8 mouse cellular contexts compared by ENCODE assay signal in the genomic region with DNA sequence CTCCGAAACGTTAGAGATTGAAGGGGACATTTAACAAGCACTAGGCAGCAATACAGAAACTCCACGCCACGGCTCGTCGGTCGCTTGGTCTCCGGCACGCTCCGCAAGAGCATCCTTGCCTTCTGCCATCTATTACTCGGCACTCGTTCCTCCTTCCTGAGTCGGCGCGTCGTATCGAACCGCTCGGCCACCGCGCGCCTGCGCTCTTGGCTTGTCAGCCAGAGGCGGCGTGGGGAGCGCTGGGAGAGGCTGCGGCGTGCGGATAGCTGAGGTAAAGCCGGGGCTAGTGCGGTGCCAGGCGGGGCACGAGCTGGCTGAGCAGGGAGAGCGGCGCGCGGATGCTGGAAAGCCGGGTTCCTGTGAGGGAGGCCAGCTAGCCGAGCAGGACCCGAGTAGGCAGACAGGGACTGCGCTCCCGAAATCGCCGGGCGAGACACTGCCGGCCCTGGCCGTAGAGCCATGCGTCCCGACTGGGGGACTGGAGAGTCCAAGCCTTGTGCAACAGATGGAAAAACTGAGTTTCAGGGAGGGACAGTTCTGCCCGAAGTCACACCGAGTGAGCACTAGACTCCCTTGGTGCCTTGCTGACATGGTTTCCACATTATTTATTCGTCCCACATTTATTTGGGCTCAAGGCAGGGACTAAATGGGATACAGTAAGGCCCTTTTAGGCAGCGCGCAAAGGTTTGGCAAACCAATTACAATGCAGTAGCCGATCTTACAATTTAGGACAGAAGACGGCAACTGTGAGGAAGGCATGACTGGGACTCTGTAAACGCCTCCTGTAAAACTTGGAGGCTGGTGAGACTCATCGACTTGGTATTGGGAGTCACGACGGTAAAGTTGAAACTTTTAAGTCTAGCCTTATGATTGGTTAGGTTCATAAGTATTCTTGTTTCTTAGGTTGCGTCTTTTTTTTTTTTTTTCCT. TPM values are rescaled to one million over a fixed set of nuclear protein-coding genes. Genes with fewer than 3 reads are reported as not detected.
A peak's percentile ranks its signal among the peaks of the same experiment; 100 is the strongest.
DNase-seq lines count a peak whose midpoint lies in the region; ATAC-seq and TF ChIP-seq lines count a peak whose summit lies in the region.

A gene (plus strand): TSS at position 197 of the 929 bp plus-strand sequence.

- peak; percentile 95 for DNase-seq in CD4-positive, CD25-positive, alpha-beta regulatory T cell, adult 2 months (ENCODE audit: low read depth, low spot score)
- peak; percentile 76 for DNase-seq in fibroblast of lung, adult 2 months (ENCODE audit: low read depth)
- DNase-seq in kidney, postnatal 25 days, result peak; percentile 89 to 93
- peak; percentile 86 to 88 (median 87) for DNase-seq in liver, embryonic 14.5 days (ENCODE audit: low read depth in 3 of 3, low spot score in 3 of 3)
- peak; percentile 93 for DNase-seq in neural tube, embryonic 11.5 days (ENCODE audit: low spot score)
- peak; percentile 93 for DNase-seq in stomach, postnatal 0 days (ENCODE audit: low spot score)

- peak; percentile 91 for ATAC-seq in heart, embryonic 14.5 days (ENCODE audit: insufficient number of reproducible peaks, insufficient read depth, low FRiP score, low read depth)
- peak; percentile 99 for ATAC-seq in liver, embryonic 14.5 days (ENCODE audit: insufficient read depth)
- ATAC-seq in neural tube, embryonic 11.5 days (ENCODE audit: insufficient read depth, low FRiP score, low TSS enrichment), result peak; percentile 93
- peak; percentile 97 for ATAC-seq in stomach, postnatal 0 days (ENCODE audit: low FRiP score, low TSS enrichment)

- no peak for TF ChIP-seq EP300 in liver, embryonic 14.5 days (IDR thresholded peaks at IDR 0.05; ENCODE audit: low read depth)
- TF ChIP-seq EP300 in stomach, postnatal 0 days (optimal IDR thresholded peaks at IDR 0.05), result no peak

- peak within 1 kb of the TSS; percentile 56 for H3K27ac ChIP-seq in brown adipose tissue, adult 24 weeks (replicated peaks; ENCODE audit: low read depth, low read length)
- H3K27ac ChIP-seq in heart, embryonic 14.5 days (replicated peaks in 1 of 2; ENCODE audit: control insufficient read depth in 1 of 2, insufficient read depth in 1 of 2, low read depth in 2 of 2, low read length in 2 of 2), result no peak within 1 kb of the TSS; a peak in 1 of 4 replicates
- peak within 1 kb of the TSS; percentile 61 for H3K27ac ChIP-seq in liver, embryonic 14.5 days
- no peak within 1 kb of the TSS for H3K27ac ChIP-seq in neural tube, embryonic 11.5 days (ENCODE audit: low read depth, low read length)
- 0 out of 2 replicates have a peak within 1 kb of the TSS, but pooled peaks have one; percentile 24 for H3K27ac ChIP-seq in stomach, postnatal 0 days (replicated peaks)

- H3K9ac ChIP-seq in heart, embryonic 14.5 days (ENCODE audit: low read length), result peak within 1 kb of the TSS; percentile 89
- H3K9ac ChIP-seq in liver, embryonic 14.5 days (replicated peaks), result peak within 1 kb of the TSS; percentile 85
- H3K9ac ChIP-seq in neural tube, embryonic 11.5 days (ENCODE audit: low read length), result peak within 1 kb of the TSS; percentile 86
- H3K9ac ChIP-seq in stomach, postnatal 0 days (ENCODE audit: low read length), result peak within 1 kb of the TSS; percentile 82

- H3K27me3 ChIP-seq in heart, embryonic 14.5 days (ENCODE audit: control insufficient read depth, insufficient read depth, low read length), result no peaks in the 10 kb centered on the region
- no peaks in the 10 kb centered on the region for H3K27me3 ChIP-seq in liver, embryonic 14.5 days (ENCODE audit: control insufficient read depth, insufficient read depth, low read length)
- H3K27me3 ChIP-seq in neural tube, embryonic 11.5 days (ENCODE audit: control insufficient read depth, insufficient read depth, low read length), result no peaks in the 10 kb centered on the region
- H3K27me3 ChIP-seq in stomach, postnatal 0 days (ENCODE audit: control insufficient read depth, insufficient read depth, low read length), result no peaks in the 10 kb centered on the region

- peaks cover 23% of the 10 kb centered on the region for H3K36me3 ChIP-seq in heart, embryonic 14.5 days (ENCODE audit: control insufficient read depth, insufficient read depth, low read length)
- peaks cover 10% of the 10 kb centered on the region for H3K36me3 ChIP-seq in liver, embryonic 14.5 days (replicated peaks; ENCODE audit: control insufficient read depth, insufficient read depth, low read depth)
- H3K36me3 ChIP-seq in neural tube, embryonic 11.5 days (ENCODE audit: control insufficient read depth, insufficient read depth, low read length), result peaks cover 2% of the 10 kb centered on the region; the same call in 1 of the 2 replicates
- 0 out of 2 replicates have a peak, but pooled peaks cover 4% of the 10 kb centered on the region for H3K36me3 ChIP-seq in stomach, postnatal 0 days (ENCODE audit: control insufficient read depth, insufficient read depth, low read length)

- peak within 1 kb of the TSS; percentile 92 for H3K4me3 ChIP-seq in brown adipose tissue, adult 24 weeks (ENCODE audit: insufficient read depth, low read depth, low read length)
- H3K4me3 ChIP-seq in heart, embryonic 14.5 days (ENCODE audit: control insufficient read depth in 1 of 2, insufficient read depth in 1 of 2, low read depth in 1 of 2, low read length in 2 of 2), result peak within 1 kb of the TSS; percentile 78 to 87
- H3K4me3 ChIP-seq in liver, embryonic 14.5 days (ENCODE audit: insufficient read depth in 1 of 2, low read depth in 2 of 2, low read length in 2 of 2), result peak within 1 kb of the TSS; percentile 69 to 86
- peak within 1 kb of the TSS; percentile 86 for H3K4me3 ChIP-seq in neural tube, embryonic 11.5 days (ENCODE audit: low read depth, low read length)
- H3K4me3 ChIP-seq in stomach, postnatal 0 days (ENCODE audit: low read depth, low read length), result peak within 1 kb of the TSS; percentile 89

- peak within 1 kb of the TSS; percentile 85 for H3K4me2 ChIP-seq in heart, embryonic 14.5 days (ENCODE audit: low read length)
- H3K4me2 ChIP-seq in liver, embryonic 14.5 days (ENCODE audit: low read depth), result peak within 1 kb of the TSS; percentile 88
- H3K4me2 ChIP-seq in neural tube, embryonic 11.5 days (ENCODE audit: low read depth), result peak within 1 kb of the TSS; percentile 48
- H3K4me2 ChIP-seq in stomach, postnatal 0 days (replicated peaks; ENCODE audit: low read depth), result peak within 1 kb of the TSS; percentile 90

- 1% methylated on average over 61 of the region's 61 CpGs for WGBS in heart, embryonic 14.5 days
- under 1% methylated on average over 61 of the region's 61 CpGs for WGBS in liver, embryonic 14.5 days (ENCODE audit: insufficient replicate concordance)
- under 1% methylated on average over 61 of the region's 61 CpGs for WGBS in neural tube, embryonic 11.5 days
- WGBS in stomach, postnatal 0 days, result under 1% methylated on average over 61 of the region's 61 CpGs

- no peaks in the 10 kb centered on the region for H3K4me1 ChIP-seq in brown adipose tissue, adult 24 weeks (ENCODE audit: control insufficient read depth, insufficient read depth, insufficient read length, low read length)
- peaks cover 0 to 8% of the 10 kb centered on the region in 2 experiments; a peak in 2 of 4 replicates for H3K4me1 ChIP-seq in heart, embryonic 14.5 days (ENCODE audit: control insufficient read depth in 2 of 2, insufficient read depth in 2 of 2, low read length in 2 of 2)
- peaks cover 9 to 18% of the 10 kb centered on the region in 2 experiments for H3K4me1 ChIP-seq in liver, embryonic 14.5 days (replicated peaks; ENCODE audit: control insufficient read depth in 2 of 2, insufficient read depth in 2 of 2, low read length in 1 of 2)
- 0 out of 2 replicates have a peak, but pooled peaks cover 3% of the 10 kb centered on the region for H3K4me1 ChIP-seq in neural tube, embryonic 11.5 days (ENCODE audit: control insufficient read depth, insufficient read depth, low read length)
- H3K4me1 ChIP-seq in stomach, postnatal 0 days (replicated peaks; ENCODE audit: control insufficient read depth, insufficient read depth), result no peaks in the 10 kb centered on the region

- H3K9me3 ChIP-seq in heart, embryonic 14.5 days (ENCODE audit: control insufficient read depth, low read length), result no peaks in the 10 kb centered on the region
- no peaks in the 10 kb centered on the region for H3K9me3 ChIP-seq in liver, embryonic 14.5 days (ENCODE audit: control insufficient read depth, low read length)
- H3K9me3 ChIP-seq in neural tube, embryonic 11.5 days (ENCODE audit: control insufficient read depth, low read length), result no peaks in the 10 kb centered on the region
- H3K9me3 ChIP-seq in stomach, postnatal 0 days (ENCODE audit: control insufficient read depth, low read length), result no peaks in the 10 kb centered on the region

- TF ChIP-seq CTCF in liver, embryonic 14.5 days (IDR thresholded peaks at IDR 0.05; ENCODE audit: low read depth), result peak; percentile 62
- peak; percentile 49 for TF ChIP-seq CTCF in stomach, postnatal 0 days (IDR thresholded peaks at IDR 0.05; ENCODE audit: low read depth)

RNA-seq across cellular contexts. Expression of the gene that starts here (rescaled TPM):
- polyA plus RNA-seq in brown adipose tissue, adult 24 weeks (2012; ENCODE audit: insufficient read depth, insufficient read length, missing spikeins), result 22.6 TPM in 2 replicates
- 21.5 and 22.0 TPM in 2 replicates for polyA plus RNA-seq in heart, embryonic 14.5 days (2014; fragmentation: Nextera tagmentation; extraction: Ambion mirVana)
- polyA plus RNA-seq in liver, embryonic 14.5 days (2012; rRNA removed), result 12.3 and 17.3 TPM in 2 replicates
- 32.7 and 34.3 TPM in 2 replicates for polyA plus RNA-seq in liver, embryonic 14.5 days (2014; fragmentation: Nextera tagmentation; extraction: Ambion mirVana)
- polyA plus RNA-seq in neural tube, embryonic 11.5 days (2014; fragmentation: Nextera tagmentation; extraction: Ambion mirVana), result 48.1 and 52.5 TPM in 2 replicates
- polyA plus RNA-seq in stomach, postnatal 0 days (2015; fragmentation: Nextera tagmentation; extraction: Ambion mirVana), result 29.9 and 30.1 TPM in 2 replicates

Comparison
In these comparisons a context has a peak if more than half of its experiments do, and no peak if none do; other contexts are left out.
1. H3K27ac ChIP-seq: peak in brown adipose tissue, adult 24 weeks (single experiment), liver, embryonic 14.5 days (single experiment) and stomach, postnatal 0 days (single experiment); none in heart, embryonic 14.5 days (0 of 2) and neural tube, embryonic 11.5 days (single experiment).
2. Peak in every context shown above with its lines, with median percentiles within 50 percentile points of each other: DNase-seq, H3K4me3 ChIP-seq, ATAC-seq, H3K4me2 ChIP-seq and H3K9ac ChIP-seq.